Mouse (Mus musculus) lung, adult 10 weeks (tissue): ENCODE data around the gene Lbr. TPM values are rescaled to one million over a fixed set of nuclear protein-coding genes. Genes with fewer than 3 reads are reported as not detected.

Experiments used
- polyA plus RNA-seq: library from polyadenylated mRNA; stranded (reverse); fragments of 350-450 nt; fragmentation: Illumina TruSeq; extraction: RNeasy Lipid Tissue Mini Kit (QIAGEN cat#74804); gene quantifications from one replicate; pipeline ENCODE4 v1.2.3, GENCODE M21; 2014; ENCODE audit warnings: low read depth, low replicate concordance; ENCODE audit not compliant: insufficient read depth

Gene Lbr
- polyA plus RNA-seq = 30.1 TPM

DNA sequence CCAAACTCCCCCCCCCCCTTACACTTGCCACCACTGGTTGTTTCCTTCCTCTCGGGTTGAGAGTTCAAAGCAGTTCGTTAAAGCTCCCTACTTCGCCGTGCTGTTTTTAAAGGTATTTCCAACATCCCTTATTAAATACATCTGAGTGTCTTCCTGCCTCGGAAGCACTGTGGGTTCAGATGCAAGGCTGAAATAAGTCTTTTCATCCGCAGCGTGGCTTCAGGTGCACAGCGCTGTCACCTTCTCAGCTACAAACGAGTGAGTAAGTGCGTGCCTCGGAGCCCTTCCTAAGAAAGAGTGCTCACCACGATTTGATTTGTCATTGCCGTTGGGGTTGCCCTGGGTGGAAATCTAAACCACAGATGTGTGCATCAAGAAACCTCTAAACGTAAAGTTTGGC lies at the start of gene Lbr:
TSS of gene Lbr (minus strand) at position 266 of the 400 bp plus-strand sequence.

Other genes with a start within 250 kb of the Lbr start
- 11.3 TPM for gene Enah, start 176.9 kb upstream of the Lbr start, polyA plus RNA-seq